Mouse (Mus musculus) hindbrain, embryonic 13.5 days (tissue): ENCODE measurements at regions not wholly inside any gene's neighbourhood (a gene's known extent, or its start where the extent isn't known, plus 50 kb on each side); places are given as distances from the start of the nearest gene placed in this dataset.
"Not testable (repeated sequence)": the region's sequence is repeated elsewhere in the genome, so short reads cannot be mapped to it uniquely, and the experiment has no call there.

Experiments
- ATAC-seq: fragments of 200-750 bp; cut with Nextera tagmentation; 2 replicates; pipeline ENCODE4 v1.8.0; 2017; ENCODE audit warnings: moderate TSS enrichment; ENCODE audit not compliant: low FRiP score
- H3K27ac ChIP-seq: fragments of 300-500 bp; sonication (generic); 2 replicates; pipeline ENCODE4 v1.5.1; 2015; ENCODE audit warnings: inconsistent platforms, mild to moderate bottlenecking, moderate library complexity
- H3K27me3 ChIP-seq: fragments of 300-500 bp; sonication (generic); 2 replicates; pipeline ENCODE4 v1.6.1; 2015; ENCODE audit warnings: mild to moderate bottlenecking, inconsistent platforms
- H3K36me3 ChIP-seq: fragments of 300-500 bp; sonication (generic); 2 replicates; pipeline ENCODE4 v1.6.1; 2015; ENCODE audit warnings: mild to moderate bottlenecking, inconsistent platforms
- H3K4me1 ChIP-seq: fragments of 300-500 bp; sonication (generic); replicated peaks from 2 replicates; pipeline ENCODE4 v1.6.1; 2015; ENCODE audit warnings: inconsistent platforms
- H3K4me2 ChIP-seq: fragments of 300-500 bp; sonication (generic); 2 replicates; pipeline ENCODE4 v1.6.1; 2015; ENCODE audit warnings: inconsistent platforms, mild to moderate bottlenecking, moderate library complexity
- H3K4me3 ChIP-seq: fragments of 300-500 bp; sonication (generic); 2 replicates; pipeline ENCODE4 v1.5.1; 2015; ENCODE audit warnings: mild to moderate bottlenecking, inconsistent platforms
- H3K9ac ChIP-seq: fragments of 300-500 bp; sonication (generic); 2 replicates; pipeline ENCODE4 v1.6.1; 2015; ENCODE audit warnings: mild to moderate bottlenecking, inconsistent platforms
- H3K9me3 ChIP-seq: fragments of 300-500 bp; sonication (generic); 2 replicates; pipeline ENCODE4 v1.6.1; 2016; ENCODE audit warnings: inconsistent platforms
- WGBS: fragments of 180-500 bp; shearing (Covaris S2); methylation state at CpG from one replicate; pipeline ENCODE4 v1.1.7; 2015; 5-methylcytosine and 5-hydroxymethylcytosine counted together

GRCm38 (mm10) chr17:4887331-4887730, 106.8 kb upstream of the Arid1b start:
- WGBS: 90% methylated on average over 12 of the region's 12 CpGs
- H3K4me3 ChIP-seq, H3K36me3 ChIP-seq, H3K9ac ChIP-seq, H3K9me3 ChIP-seq, ATAC-seq, H3K27ac ChIP-seq, H3K27me3 ChIP-seq, H3K4me1 ChIP-seq, H3K4me2 ChIP-seq: not testable (repeated sequence)

- Histone ChIP-seq H3K27ac (no peak overlapping the region), H3K36me3 (no peaks in the 10 kb centered on the region), H3K9me3 (no peaks in the 10 kb centered on the region), H3K4me2 (no peak overlapping the region), H3K27me3 (no peaks in the 10 kb centered on the region), H3K4me3 (no peak overlapping the region), H3K4me1 (no peaks in the 10 kb centered on the region), H3K9ac (no peak overlapping the region)
- no peak for ATAC-seq
- WGBS: 66% methylated on average over 2 of the region's 2 CpGs
These were observed 104.6 kb upstream of the Arid1b start for GRCm38 (mm10) chr17:4889577-4889976.

- Histone ChIP-seq H3K36me3 (no peaks in the 10 kb centered on the region), H3K9ac (no peak overlapping the region), H3K4me3 (no peak overlapping the region), H3K9me3 (no peaks in the 10 kb centered on the region), H3K27me3 (no peaks in the 10 kb centered on the region), H3K27ac (no peak overlapping the region), H3K4me1 (no peaks in the 10 kb centered on the region), H3K4me2 (no peak overlapping the region)
- WGBS: 92% methylated on average over 1 of the region's 1 CpGs
- no peak for ATAC-seq
These were observed 104.0 kb upstream of the Arid1b start for GRCm38 (mm10) chr17:4890131-4890530.

GRCm38 (mm10) chr17:4891576-4891975, 102.6 kb upstream of the Arid1b start:
- no peaks in the 10 kb centered on the region for H3K4me1 ChIP-seq
- ATAC-seq: no peak

GRCm38 (mm10) chr17:4894756-4895330, 99.3 kb upstream of the Arid1b start:
- H3K36me3 ChIP-seq, H3K4me3 ChIP-seq, ATAC-seq, H3K9me3 ChIP-seq, H3K4me2 ChIP-seq, H3K9ac ChIP-seq, H3K27me3 ChIP-seq, H3K27ac ChIP-seq, H3K4me1 ChIP-seq: not testable (repeated sequence)
- 93% methylated on average over 10 of the region's 10 CpGs for WGBS

More at GRCm38 (mm10) chr17:4891576-4891975, 102.6 kb upstream of the Arid1b start:
- H3K36me3 ChIP-seq: no peaks in the 10 kb centered on the region
- H3K27ac ChIP-seq: no peak overlapping the region
- WGBS: 91% methylated on average over 8 of the region's 8 CpGs
- H3K4me2 ChIP-seq: no peak overlapping the region
- no peaks in the 10 kb centered on the region for H3K9me3 ChIP-seq
- no peak overlapping the region for H3K9ac ChIP-seq
- no peaks in the 10 kb centered on the region for H3K27me3 ChIP-seq
- H3K4me3 ChIP-seq: no peak overlapping the region

- no peak overlapping the region for H3K9ac ChIP-seq
- H3K9me3 ChIP-seq: no peaks in the 10 kb centered on the region
- WGBS: 82% methylated on average over 3 of the region's 3 CpGs
- H3K4me1 ChIP-seq: peaks cover 10% of the 10 kb centered on the region
- H3K27me3 ChIP-seq: no peaks in the 10 kb centered on the region
- no peak for ATAC-seq
- no peak overlapping the region for H3K4me2 ChIP-seq
- no peak overlapping the region for H3K4me3 ChIP-seq
- no peak overlapping the region for H3K27ac ChIP-seq
- no peaks in the 10 kb centered on the region for H3K36me3 ChIP-seq
These were observed 91.0 kb upstream of the Arid1b start for GRCm38 (mm10) chr17:4903129-4903528.

- 0 out of 2 replicates have a peak overlapping the region, but pooled peaks have one; percentile 29 for H3K9ac ChIP-seq
- H3K9me3 ChIP-seq: no peaks in the 10 kb centered on the region
- no peaks in the 10 kb centered on the region for H3K36me3 ChIP-seq
- H3K27ac ChIP-seq: peak overlapping the region; percentile 99
- H3K4me3 ChIP-seq: no peak overlapping the region
- peak overlapping the region; percentile 69 for H3K4me2 ChIP-seq
- WGBS: 28% methylated on average over 3 of the region's 3 CpGs
- no peaks in the 10 kb centered on the region for H3K27me3 ChIP-seq
- no peak for ATAC-seq
- peaks cover 15% of the 10 kb centered on the region for H3K4me1 ChIP-seq
These were observed 87.6 kb upstream of the Arid1b start for GRCm38 (mm10) chr17:4906504-4906903.

- peak overlapping the region; percentile 69 for H3K4me2 ChIP-seq
- H3K27ac ChIP-seq: peak overlapping the region; percentile 99
- peaks cover 15% of the 10 kb centered on the region for H3K4me1 ChIP-seq
- peak; percentile 71 for ATAC-seq
- peak overlapping the region; percentile 50 for H3K4me3 ChIP-seq
- H3K36me3 ChIP-seq: no peaks in the 10 kb centered on the region
- H3K9ac ChIP-seq: peak overlapping the region; percentile 68
- H3K27me3 ChIP-seq: no peaks in the 10 kb centered on the region
- WGBS: 2% methylated on average over 11 of the region's 14 CpGs
- H3K9me3 ChIP-seq: no peaks in the 10 kb centered on the region
These were observed 86.9 kb upstream of the Arid1b start for GRCm38 (mm10) chr17:4907181-4907752.

GRCm38 (mm10) chr17:4907841-4908571, 86.1 kb upstream of the Arid1b start:
- ATAC-seq: peak; percentile 94
- Histone ChIP-seq H3K4me1 (peaks cover 15% of the 10 kb centered on the region), H3K4me2 (peak overlapping the region; percentile 69), H3K27ac (peak overlapping the region; percentile 99), H3K36me3 (no peaks in the 10 kb centered on the region), H3K27me3 (no peaks in the 10 kb centered on the region), H3K9me3 (no peaks in the 10 kb centered on the region), H3K9ac (peak overlapping the region; percentile 81), H3K4me3 (peak overlapping the region; percentile 50)
- under 1% methylated on average over 81 of the region's 85 CpGs for WGBS

GRCm38 (mm10) chr17:4908572-4908965, 85.6 kb upstream of the Arid1b start:
- Histone ChIP-seq H3K4me3 (peak overlapping the region; percentile 50), H3K4me2 (peak overlapping the region; percentile 69), H3K9me3 (no peaks in the 10 kb centered on the region), H3K4me1 (peaks cover 15% of the 10 kb centered on the region), H3K27ac (peak overlapping the region; percentile 99), H3K9ac (peak overlapping the region; percentile 81), H3K27me3 (no peaks in the 10 kb centered on the region), H3K36me3 (no peaks in the 10 kb centered on the region)
- ATAC-seq: peak; percentile 34
- under 1% methylated on average over 17 of the region's 17 CpGs for WGBS

GRCm38 (mm10) chr17:4910182-4910581, 84.0 kb upstream of the Arid1b start:
- H3K27me3 ChIP-seq: no peaks in the 10 kb centered on the region
- WGBS: 89% methylated on average over 5 of the region's 5 CpGs
- no peak for ATAC-seq
- H3K27ac ChIP-seq: no peak overlapping the region
- H3K4me3 ChIP-seq: no peak overlapping the region
- H3K36me3 ChIP-seq: no peaks in the 10 kb centered on the region
- H3K4me2 ChIP-seq: no peak overlapping the region
- H3K4me1 ChIP-seq: peaks cover 15% of the 10 kb centered on the region
- no peaks in the 10 kb centered on the region for H3K9me3 ChIP-seq
- no peak overlapping the region for H3K9ac ChIP-seq

GRCm38 (mm10) chr17:4913001-4913400, 81.1 kb upstream of the Arid1b start:
- Histone ChIP-seq H3K9me3 (no peaks in the 10 kb centered on the region), H3K36me3 (no peaks in the 10 kb centered on the region), H3K4me2 (no peak overlapping the region), H3K4me1 (peaks cover 5% of the 10 kb centered on the region), H3K27me3 (no peaks in the 10 kb centered on the region), H3K4me3 (no peak overlapping the region), H3K9ac (no peak overlapping the region), H3K27ac (no peak overlapping the region)
- no peak for ATAC-seq
- 93% methylated on average over 4 of the region's 4 CpGs for WGBS
